Mouse (Mus musculus) intestine, postnatal 0 days (tissue): ENCODE results near the gene Tctex1d1. TPM values are rescaled to one million over a fixed set of nuclear protein-coding genes. Genes with fewer than 3 reads are reported as not detected.

Experiments used
- ATAC-seq: fragments of 200-750 bp; cut with Nextera tagmentation; 2 replicates; pipeline ENCODE4 v1.8.0; 2017; ENCODE audit warnings: mild to moderate bottlenecking, moderate TSS enrichment, moderate library complexity
- H3K27ac ChIP-seq: fragments of 300-500 bp; sonication (generic); 2 replicates; pipeline ENCODE4 v1.5.1; 2014; ENCODE audit warnings: mild to moderate bottlenecking, low read depth, low read length, moderate library complexity
- H3K27me3 ChIP-seq: fragments of 300-500 bp; sonication (generic); replicated peaks from 2 replicates; pipeline ENCODE4 v1.6.1; 2014; ENCODE audit warnings: low read length, mixed read lengths; ENCODE audit not compliant: control insufficient read depth, insufficient read depth
- H3K36me3 ChIP-seq: fragments of 300-500 bp; sonication (generic); 2 replicates; pipeline ENCODE4 v1.6.1; 2014; ENCODE audit warnings: mild to moderate bottlenecking, moderate library complexity; ENCODE audit not compliant: control insufficient read depth, insufficient read depth
- H3K4me1 ChIP-seq: fragments of 300-500 bp; sonication (generic); replicated peaks from 2 replicates; pipeline ENCODE4 v1.6.1; 2014; ENCODE audit warnings: antibody characterized with exemption, low read length, mixed read lengths; ENCODE audit not compliant: control insufficient read depth, insufficient read depth
- H3K4me2 ChIP-seq: fragments of 300-500 bp; sonication (generic); replicated peaks from 2 replicates; pipeline ENCODE4 v1.6.1; 2014; ENCODE audit warnings: low read depth, mild to moderate bottlenecking, moderate library complexity
- H3K4me3 ChIP-seq: fragments of 300-500 bp; sonication (generic); 2 replicates; pipeline ENCODE4 v1.5.1; 2014; ENCODE audit warnings: low read depth, low read length
- H3K9ac ChIP-seq: fragments of 300-500 bp; sonication (generic); 2 replicates; pipeline ENCODE4 v1.6.1; 2014; ENCODE audit warnings: mild to moderate bottlenecking, low read depth, low read length
- H3K9me3 ChIP-seq: fragments of 300-500 bp; sonication (generic); 2 replicates; pipeline ENCODE4 v1.6.1; 2016; ENCODE audit warnings: mixed run types; ENCODE audit not compliant: control insufficient read depth
- CTCF ChIP-seq: sonication (generic); IDR thresholded peaks from 2 replicates; pipeline ENCODE4 v1.5.1; 2016; ENCODE audit warnings: low read depth, mild to moderate bottlenecking, control low read depth, antibody characterized with exemption, moderate library complexity
- WGBS: fragments of 180-500 bp; shearing (Covaris S2); extraction: QIAGEN DNeasy Blood & Tissue Kit; methylation state at CpG from one replicate; pipeline ENCODE4 v1.1.7; 2014; 5-methylcytosine and 5-hydroxymethylcytosine counted together
- polyA plus RNA-seq: library from polyadenylated mRNA; unstranded; fragments of >200 nt; fragmentation: Nextera tagmentation; extraction: Ambion mirVana; gene quantifications from 2 replicates; pipeline ENCODE4 v1.2.1, GENCODE M21; 2015

The Tctex1d1 gene
- polyA plus RNA-seq, 1 experiment from 2014 or later, result 0.47 TPM

- H3K9me3 ChIP-seq, result no peaks in the 10 kb centered on the region
- H3K27ac ChIP-seq, result no peak overlapping the region
- no peak for TF ChIP-seq CTCF
- H3K36me3 ChIP-seq, result no peaks in the 10 kb centered on the region
- no peaks in the 10 kb centered on the region for H3K27me3 ChIP-seq
- H3K9ac ChIP-seq, result no peak overlapping the region
- WGBS, result 77% methylated on average over 14 of the region's 14 CpGs
- no peak overlapping the region for H3K4me3 ChIP-seq
- ATAC-seq, result no peak
- H3K4me2 ChIP-seq, result no peak overlapping the region
- no peaks in the 10 kb centered on the region for H3K4me1 ChIP-seq
These were observed 60.9 kb downstream of the Tctex1d1 start for GRCm38 (mm10) chr4:103039103-103039837.

- Histone ChIP-seq H3K4me1 (no peaks in the 10 kb centered on the region), H3K36me3 (no peaks in the 10 kb centered on the region), H3K9me3 (no peaks in the 10 kb centered on the region), H3K27ac (no peak overlapping the region), H3K27me3 (no peaks in the 10 kb centered on the region), H3K4me2 (no peak overlapping the region), H3K9ac (no peak overlapping the region), H3K4me3 (no peak overlapping the region)
- TF ChIP-seq CTCF, result no peak
- ATAC-seq, result no peak
- WGBS, result 65% methylated on average over 5 of the region's 5 CpGs
These were observed 61.4 kb downstream of the Tctex1d1 start for GRCm38 (mm10) chr4:103039838-103040191.

- H3K4me2 ChIP-seq, result no peak overlapping the region
- peak; percentile 48 for TF ChIP-seq CTCF
- ATAC-seq, result no peak
- no peak overlapping the region for H3K27ac ChIP-seq
- H3K9ac ChIP-seq, result no peak overlapping the region
- WGBS, result 92% methylated on average over 11 of the region's 11 CpGs
- H3K4me3 ChIP-seq, result no peak overlapping the region
- no peaks in the 10 kb centered on the region for H3K4me1 ChIP-seq
- H3K27me3 ChIP-seq, result no peaks in the 10 kb centered on the region
- H3K36me3 ChIP-seq, result no peaks in the 10 kb centered on the region
- no peaks in the 10 kb centered on the region for H3K9me3 ChIP-seq
These were observed 64.6 kb downstream of the Tctex1d1 start for GRCm38 (mm10) chr4:103042997-103043396.

- Histone ChIP-seq H3K4me1 (no peaks in the 10 kb centered on the region), H3K4me3 (no peak overlapping the region), H3K4me2 (no peak overlapping the region), H3K9me3 (no peaks in the 10 kb centered on the region), H3K27me3 (no peaks in the 10 kb centered on the region), H3K27ac (no peak overlapping the region), H3K36me3 (no peaks in the 10 kb centered on the region), H3K9ac (no peak overlapping the region)
- no peak for TF ChIP-seq CTCF
- no peak for ATAC-seq
- 71% methylated on average over 11 of the region's 11 CpGs for WGBS
These were observed 69.6 kb downstream of the Tctex1d1 start for GRCm38 (mm10) chr4:103048046-103048445.

Other genes starting within 250 kb of the Tctex1d1 start
- 5.7 and 6.1 TPM in 2 replicates for gene Sgip1, start 237.3 kb upstream of the Tctex1d1 start, polyA plus RNA-seq
- gene Insl5, start 48.2 kb downstream of the Tctex1d1 start, polyA plus RNA-seq, result 14.0 and 18.0 TPM in 2 replicates
- gene Mier1, start 135.8 kb downstream of the Tctex1d1 start, polyA plus RNA-seq, result 29.5 and 37.3 TPM in 2 replicates
- 0.30 and 0.37 TPM in 2 replicates for gene Wdr78, start 135.9 kb downstream of the Tctex1d1 start, polyA plus RNA-seq
- 10.5 and 11.5 TPM in 2 replicates for gene Slc35d1, start 236.6 kb downstream of the Tctex1d1 start, polyA plus RNA-seq